Mouse (Mus musculus) embryo, embryonic 11 days (tissue): ENCODE measurements at regions not wholly inside any gene's neighbourhood (a gene's known extent, or its start where the extent isn't known, plus 50 kb on each side); places are given as distances from the start of the nearest gene placed in this dataset.

Experiments used
- DNase-seq: peaks from one replicate; pipeline ENCODE4 v3.0.0-alpha.2; 2015

DNA sequence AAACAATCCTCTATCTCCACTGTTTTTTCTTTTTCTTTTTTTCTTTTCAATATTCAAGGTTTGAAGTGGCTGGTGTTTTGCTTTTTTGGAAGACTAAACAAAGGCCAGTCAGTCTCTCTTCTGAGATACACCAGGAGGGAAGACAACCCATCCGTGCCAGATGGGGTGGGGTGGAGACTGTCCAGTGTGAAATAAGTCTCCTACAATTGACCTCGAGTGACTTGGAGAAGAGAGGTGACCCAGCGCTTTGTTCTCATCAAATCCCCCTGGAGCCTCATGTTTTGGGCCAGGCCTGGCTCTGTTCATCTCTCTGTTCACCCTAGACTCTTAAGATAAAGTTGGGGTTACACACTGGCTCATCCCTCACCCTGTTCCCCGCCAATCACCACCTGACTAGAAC lies 169.2 kb upstream of the Tbca start:
- DNase-seq = no peak

- no peak for DNase-seq
Measured at GRCm38 (mm10) chr13:94630055-94630454, 158.7 kb upstream of the Tbca start.

DNA sequence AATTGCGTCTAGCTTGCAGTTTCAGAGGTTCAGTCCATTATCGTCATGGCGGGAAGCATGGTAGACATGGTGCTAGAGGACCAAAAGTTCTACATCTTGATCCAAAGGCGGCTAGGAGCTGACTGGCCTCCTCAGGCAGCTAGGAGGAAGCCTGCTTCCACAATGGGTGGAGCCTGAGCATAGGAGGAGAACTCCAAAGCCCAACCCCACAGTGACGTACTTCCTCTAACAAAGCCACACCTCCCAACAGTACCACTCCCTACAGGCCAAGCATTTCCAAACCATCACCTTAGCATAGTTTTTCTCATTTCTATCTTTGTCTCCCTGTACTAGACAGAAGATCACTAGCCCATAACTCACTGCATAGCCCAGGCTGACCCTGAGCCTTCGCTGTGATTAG lies 158.0 kb upstream of the Tbca start:
- no peak for DNase-seq

DNA sequence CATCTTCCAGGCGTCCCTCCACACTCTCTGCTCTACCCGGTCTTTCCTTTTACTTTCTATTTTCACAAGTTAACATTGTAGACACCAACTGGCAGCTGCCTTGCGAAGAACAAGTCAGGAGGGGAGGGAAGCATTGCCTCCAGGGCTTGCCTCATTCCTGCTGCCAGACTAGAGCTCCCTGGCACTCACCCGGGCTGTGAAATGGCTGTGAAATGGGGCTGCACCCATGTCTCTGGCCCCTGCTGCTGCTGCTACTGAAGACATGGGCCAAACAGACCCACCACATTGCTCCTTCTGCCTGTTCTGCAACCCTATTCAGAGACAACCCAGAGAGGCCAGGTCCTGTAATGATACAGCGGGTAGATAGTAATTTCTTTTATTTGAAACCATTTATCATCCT lies 156.0 kb upstream of the Tbca start:
- DNase-seq = no peak

GRCm38 (mm10) chr13:94640336-94640735 lies 148.4 kb upstream of the Tbca start:
- DNase-seq = no peak

DNA sequence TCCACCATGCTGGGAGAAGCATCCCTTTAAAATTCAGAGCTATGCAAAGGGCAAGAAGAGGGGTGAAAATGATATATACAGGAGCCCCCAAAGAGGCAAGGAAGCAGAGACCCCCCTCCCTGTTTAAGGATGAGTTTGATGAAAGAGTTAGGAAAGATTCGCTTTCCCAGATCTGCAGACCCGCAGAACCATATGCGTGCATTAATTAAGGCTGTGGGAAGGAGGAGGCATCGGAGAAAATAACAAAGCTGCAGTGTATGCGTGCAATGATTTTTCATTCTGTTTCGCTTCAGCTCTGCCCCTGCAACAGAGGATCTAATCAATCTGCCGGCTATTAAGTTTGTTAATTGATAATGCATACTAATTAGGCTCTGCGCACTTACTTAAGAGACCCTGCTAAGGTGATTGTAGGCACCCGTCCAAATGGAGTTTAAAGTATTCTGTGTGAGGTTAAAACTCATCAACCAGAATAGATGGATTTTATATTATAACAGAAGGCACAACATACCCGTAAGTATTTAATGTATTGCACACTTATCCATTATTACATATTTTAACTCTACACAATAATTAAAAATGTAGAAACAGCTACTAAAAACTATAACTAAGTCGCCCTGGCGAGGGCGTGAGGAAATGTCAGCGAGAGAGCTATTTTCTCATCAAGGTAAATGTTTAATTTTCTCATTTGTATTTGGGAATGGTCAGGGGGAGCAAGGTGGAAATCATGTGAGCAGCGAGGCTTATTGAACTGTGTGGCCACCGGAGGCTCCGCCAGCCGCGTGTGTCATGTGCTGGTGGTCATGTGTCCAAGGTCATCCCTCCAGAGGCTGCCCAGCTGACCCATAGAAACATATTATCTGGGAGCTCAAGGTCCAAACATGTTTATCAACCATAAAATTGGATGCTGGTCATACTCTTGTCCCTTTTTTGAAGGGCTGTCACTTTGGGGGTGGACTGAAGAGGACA lies 143.2 kb upstream of the Tbca start:
- DNase-seq = no peak

- DNase-seq = no peak
Measured at GRCm38 (mm10) chr13:94646326-94646725, 142.4 kb upstream of the Tbca start.

DNA sequence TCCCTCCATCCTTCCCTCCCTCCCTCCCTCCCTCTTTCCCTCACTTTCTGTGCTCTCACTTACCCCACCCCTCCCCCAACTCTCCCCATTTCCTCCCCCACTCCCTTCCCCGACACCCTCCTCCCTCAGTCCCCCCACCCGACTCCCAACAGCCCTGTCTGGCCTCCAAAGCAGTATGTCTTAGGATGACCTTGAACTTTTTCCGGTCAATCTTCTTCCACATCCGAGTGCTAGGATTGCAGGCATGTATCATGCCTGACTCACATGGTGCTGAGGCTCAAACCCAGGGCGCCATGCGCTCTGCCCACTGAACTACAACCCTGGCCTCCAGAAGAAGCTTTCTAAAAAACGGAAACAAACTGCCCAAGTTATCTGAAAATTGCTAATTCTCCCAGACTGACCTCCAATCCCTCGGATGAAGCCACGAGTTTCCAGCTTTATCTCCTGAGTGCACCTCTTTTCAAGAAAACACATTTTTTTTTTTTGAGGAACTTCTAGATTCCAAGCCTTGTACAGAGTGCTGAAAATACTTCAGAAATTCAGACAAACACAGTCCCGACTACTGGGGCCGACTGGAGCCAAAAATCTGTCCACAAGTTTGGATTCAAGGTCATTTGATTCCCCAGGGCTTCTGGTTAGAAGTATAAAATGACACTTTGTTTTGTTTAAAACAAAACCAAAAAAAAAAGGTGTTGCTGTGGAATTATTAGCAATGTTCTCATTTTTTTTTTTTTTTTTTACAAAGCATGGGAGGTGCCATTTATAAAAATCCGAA lies 141.7 kb upstream of the Tbca start:
- DNase-seq = no peak

- no peak for DNase-seq
Measured at GRCm38 (mm10) chr13:94647566-94647965, 141.1 kb upstream of the Tbca start.

DNA sequence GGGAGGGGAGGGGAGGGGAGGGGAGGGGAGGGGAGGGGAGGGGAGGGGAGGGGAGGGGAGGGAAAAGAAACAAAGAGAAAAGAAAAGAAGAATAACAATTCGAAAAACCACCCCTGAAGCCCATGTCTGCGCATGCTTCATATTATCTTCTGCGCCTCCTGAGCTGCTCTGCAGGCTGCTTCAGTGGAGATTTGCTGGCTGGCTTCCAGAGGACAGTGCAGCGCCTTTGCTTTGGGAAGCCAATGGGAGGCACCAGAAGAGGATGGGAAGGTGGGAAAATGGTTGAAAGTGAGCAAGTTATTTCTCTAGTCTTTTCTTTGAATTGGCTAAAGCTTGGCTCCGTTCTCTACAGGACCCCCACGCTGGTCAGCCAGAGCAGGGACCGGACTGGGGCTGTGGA lies 137.8 kb upstream of the Tbca start:
- DNase-seq = no peak

GRCm38 (mm10) chr13:94667604-94668003 lies 121.1 kb upstream of the Tbca start:
- DNase-seq = no peak

GRCm38 (mm10) chr13:94668276-94668675 lies 120.4 kb upstream of the Tbca start:
- no peak for DNase-seq

- DNase-seq = no peak
Measured at GRCm38 (mm10) chr13:94669106-94669683, 119.5 kb upstream of the Tbca start.

DNA sequence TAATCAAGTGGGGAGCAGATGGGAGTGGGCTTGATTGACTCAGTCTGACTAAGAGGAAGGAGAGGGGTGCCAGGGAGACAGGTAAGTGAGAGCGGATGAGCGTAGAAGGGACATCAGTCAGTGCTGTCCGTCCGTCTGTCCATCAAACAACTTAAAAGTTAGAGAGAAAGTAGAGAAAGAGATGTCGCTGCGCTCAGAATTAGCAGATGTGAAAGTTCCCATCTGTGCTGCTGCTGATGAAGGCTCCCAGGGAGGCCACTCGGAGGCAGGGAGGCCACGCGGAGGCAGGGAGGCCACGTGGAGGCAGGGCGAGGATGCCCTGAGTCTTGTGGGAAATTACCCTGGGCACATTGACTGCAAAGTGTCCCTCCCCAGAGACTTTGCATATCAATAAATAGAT lies 118.4 kb upstream of the Tbca start:
- DNase-seq = no peak

GRCm38 (mm10) chr13:94670961-94671360 lies 117.7 kb upstream of the Tbca start:
- no peak for DNase-seq

- DNase-seq = peak; percentile 52
Measured at GRCm38 (mm10) chr13:94680492-94681168, 108.1 kb upstream of the Tbca start.

DNA sequence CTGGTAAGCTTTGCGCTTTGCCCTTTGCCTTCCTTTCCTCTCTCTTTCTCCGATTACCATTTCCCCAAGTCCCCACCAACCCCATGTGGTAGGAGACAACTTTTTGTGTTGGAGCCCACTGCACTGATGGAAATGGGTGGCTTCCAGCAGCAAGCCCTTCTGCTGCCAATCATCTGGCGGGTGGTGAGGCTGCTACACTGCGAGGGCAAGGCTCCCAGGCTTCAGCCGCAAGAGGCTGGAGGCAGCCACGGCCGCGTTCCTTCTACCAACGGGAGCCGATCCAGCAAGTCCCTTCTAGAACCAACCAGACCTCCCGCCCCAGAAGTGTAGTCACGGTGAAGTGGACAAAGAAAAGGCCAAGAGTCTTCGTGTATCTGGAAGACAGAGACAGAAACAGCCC lies 107.1 kb upstream of the Tbca start:
- DNase-seq = peak; percentile 19

GRCm38 (mm10) chr13:94685191-94685590 lies 103.5 kb upstream of the Tbca start:
- no peak for DNase-seq

DNA sequence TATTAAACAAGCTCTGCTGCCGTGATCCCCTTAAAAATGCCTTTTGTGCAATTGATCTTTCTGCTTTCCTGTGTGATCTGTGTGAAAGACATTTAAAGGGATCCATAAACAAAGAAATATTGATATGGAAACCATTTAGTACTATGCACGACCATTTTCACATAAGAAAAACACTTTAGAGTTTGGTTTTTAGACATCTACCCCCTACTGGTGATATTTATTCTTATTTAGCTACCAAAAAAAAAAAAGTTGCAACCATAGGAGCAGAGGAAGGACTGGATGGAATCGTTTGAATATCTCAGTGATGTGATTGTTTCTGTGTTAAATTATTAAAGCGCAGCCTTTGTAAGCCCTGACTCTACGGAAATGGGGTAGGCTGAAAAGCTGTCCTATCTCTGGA lies 101.4 kb upstream of the Tbca start:
- DNase-seq = no peak

DNA sequence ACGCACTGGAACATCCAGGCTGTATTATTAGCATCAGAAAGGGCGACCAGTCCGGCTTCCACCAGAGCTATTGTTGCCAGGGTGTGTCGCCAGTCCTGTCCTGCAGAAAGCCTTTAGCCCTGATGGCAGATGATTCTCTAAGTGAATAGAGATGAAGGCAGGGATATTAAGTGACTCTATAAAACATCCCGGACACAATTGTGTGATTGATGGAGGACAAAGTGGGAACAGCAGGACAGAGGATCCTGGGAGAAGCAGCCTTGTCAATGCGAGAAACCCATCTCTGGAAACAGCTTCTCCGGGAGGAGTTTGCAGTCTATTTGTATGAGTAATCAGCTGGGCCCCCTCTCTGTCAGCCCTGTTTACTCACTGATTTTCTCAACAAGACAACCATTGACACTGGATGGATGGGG lies 82.1 kb upstream of the Tbca start:
- DNase-seq = peak; percentile 64

- peak; percentile 54 for DNase-seq
Measured at GRCm38 (mm10) chr13:94707371-94708280, 81.1 kb upstream of the Tbca start.

DNA sequence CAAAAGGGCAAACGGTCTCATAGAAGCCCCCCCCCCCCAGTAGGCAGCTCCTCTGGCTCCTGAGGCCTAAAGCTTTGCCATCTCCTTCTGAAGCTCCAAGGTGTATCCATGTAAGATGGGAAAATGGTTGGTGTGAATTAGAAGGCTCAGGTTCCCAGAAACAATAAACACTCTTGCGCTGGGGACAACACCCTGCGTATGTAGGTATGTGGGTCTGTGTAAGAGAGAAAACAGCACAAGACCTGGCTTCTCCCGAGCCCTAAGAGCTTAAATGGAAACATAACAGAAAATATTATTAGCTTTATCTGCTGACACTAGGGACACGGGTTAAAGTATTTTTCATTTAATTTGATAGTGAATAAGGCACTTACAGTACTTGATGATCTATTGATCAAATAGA lies 79.9 kb upstream of the Tbca start:
- no peak for DNase-seq
